Mouse (Mus musculus): ENCODE results near the gene Mcm2.

DNA sequence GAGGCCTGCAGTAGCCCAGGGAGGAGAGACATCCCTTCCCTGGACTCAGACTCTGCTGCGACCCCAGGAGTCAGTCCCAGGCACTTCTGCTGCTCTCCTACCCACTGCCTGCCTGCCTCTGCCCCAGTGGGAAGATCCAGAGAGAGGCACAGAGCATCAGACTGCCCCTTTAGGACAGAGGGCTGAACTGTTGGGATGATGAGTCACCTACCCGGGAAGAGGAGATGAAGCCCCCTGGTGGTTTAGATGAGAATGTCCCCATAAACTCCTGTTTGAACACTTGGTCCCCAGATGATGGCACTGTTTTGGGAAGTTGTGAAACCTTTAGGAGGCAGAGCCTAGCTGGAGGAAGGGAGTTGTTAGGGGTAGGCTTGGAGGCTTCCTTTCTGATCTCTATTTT, 37.7 kb downstream of the Mcm2 start:
- TF ChIP-seq CTCF (IDR thresholded peaks at IDR 0.05; ENCODE audit: borderline replicate concordance, extremely low read depth, insufficient read depth, insufficient read length) (peak; percentile 52; the same call in 1 of the 2 replicates), POLR2A (IDR thresholded peaks at IDR 0.05; ENCODE audit: borderline replicate concordance, extremely low read depth, insufficient read depth, insufficient read length, poor library complexity, severe bottlenecking) (no peak)

Data from brain, embryonic 14.5 days (tissue).